Mouse (Mus musculus): ENCODE data around the gene Apbb1ip.

The Apbb1ip gene

GRCm38 (mm10) chr2:22776568-22777230, 2.8 kb downstream of the Apbb1ip start:
- no peak for DNase-seq

- DNase-seq = no peak
Measured at GRCm38 (mm10) chr2:22777757-22778156, 3.9 kb downstream of the Apbb1ip start.

DNA sequence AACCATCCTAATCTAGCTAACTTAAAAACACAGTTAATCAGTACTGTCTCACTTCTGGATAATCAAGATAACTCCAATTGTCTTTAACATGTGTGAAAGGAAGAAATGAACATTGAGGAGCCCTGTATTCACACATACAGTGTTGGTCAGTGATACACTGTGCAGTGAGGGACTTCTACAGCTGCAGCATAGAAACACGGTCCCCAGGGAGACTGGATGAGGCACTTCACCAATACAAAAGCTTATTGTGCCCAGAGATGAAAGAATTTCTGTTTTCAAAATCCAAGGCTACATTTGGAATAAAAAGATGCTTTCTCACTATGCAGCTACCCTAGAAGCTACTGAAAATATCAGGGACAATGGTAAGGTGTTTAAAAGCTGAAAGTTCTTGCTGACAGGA, 7.0 kb downstream of the Apbb1ip start:
- no peak for DNase-seq

DNA sequence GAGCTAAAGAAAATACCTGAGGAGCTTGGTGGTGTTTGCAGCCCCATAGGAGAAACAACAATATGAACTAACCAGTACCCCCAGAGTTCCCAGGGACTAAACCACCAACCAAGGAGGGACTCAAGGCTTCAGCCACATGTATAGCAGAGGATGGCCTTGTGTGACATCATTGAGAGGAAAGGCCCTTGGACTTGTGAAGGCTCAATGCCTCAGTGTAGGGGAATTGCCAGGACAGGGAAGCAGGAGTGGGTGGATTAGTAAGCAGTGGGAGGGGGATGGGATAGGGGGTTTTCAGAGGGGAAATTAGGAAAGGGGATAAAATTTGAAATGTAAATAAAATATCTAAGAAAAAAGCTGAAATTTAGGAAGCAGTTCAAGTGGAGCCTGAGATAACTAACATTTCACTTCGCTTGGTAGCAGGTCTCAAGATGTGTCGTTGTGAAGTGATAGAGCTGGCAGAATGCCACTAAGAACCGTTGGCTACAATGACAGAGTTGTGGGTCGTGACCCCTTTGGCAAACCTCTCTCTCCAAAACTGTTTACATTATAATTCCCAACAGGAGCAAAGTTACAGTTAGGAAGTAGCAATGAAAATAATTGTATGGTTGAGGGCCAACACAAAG, 7.6 kb downstream of the Apbb1ip start:
- DNase-seq = no peak

- no peak for DNase-seq
Measured at GRCm38 (mm10) chr2:22782057-22782456, 8.2 kb downstream of the Apbb1ip start.

- DNase-seq = no peak
Measured at GRCm38 (mm10) chr2:22783137-22783638, 9.3 kb downstream of the Apbb1ip start.

DNA sequence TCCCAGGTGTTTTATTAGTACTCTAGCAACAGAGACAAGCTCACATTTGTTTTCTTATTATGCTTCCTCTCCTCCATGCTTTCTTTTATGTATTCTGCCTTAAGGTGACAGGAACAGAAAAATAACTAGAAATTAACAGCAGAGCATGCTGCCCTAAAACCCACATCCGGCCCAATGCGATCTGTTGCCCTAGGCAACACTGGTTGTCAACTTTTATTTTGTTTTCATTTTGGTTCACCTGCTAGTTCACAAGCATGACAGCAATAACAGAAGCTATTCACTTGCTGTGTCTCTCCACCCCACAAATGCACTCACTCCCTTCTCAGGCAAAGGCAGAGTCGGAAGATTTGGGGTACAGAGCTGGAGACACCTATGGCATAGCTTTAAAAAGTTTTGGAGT, 10.3 kb downstream of the Apbb1ip start:
- no peak for DNase-seq

GRCm38 (mm10) chr2:22784771-22785170, 10.9 kb downstream of the Apbb1ip start:
- DNase-seq = no peak

GRCm38 (mm10) chr2:22788658-22789057, 14.8 kb downstream of the Apbb1ip start:
- no peak for DNase-seq

GRCm38 (mm10) chr2:22789576-22789975, 15.7 kb downstream of the Apbb1ip start:
- DNase-seq = no peak

DNA sequence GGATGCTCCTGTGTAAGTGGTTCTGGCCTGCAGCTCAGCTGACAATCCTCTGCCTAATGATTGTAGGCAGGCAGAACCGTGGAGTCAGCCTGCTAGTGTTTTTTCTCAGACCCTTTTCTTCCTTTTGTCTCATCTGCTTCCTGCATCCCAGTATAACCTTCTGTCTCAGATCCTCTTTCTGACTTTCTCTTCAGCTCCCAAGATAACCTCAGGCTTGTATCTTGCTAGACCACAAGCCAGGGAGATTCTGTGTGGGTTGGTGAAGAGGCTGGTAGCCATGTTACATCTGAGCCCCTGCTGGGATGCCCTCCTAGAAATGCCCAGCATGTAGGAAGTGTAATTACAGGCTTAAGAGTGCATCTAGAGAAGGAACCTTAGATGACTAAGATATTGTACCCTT, 16.5 kb downstream of the Apbb1ip start:
- DNase-seq = no peak

- DNase-seq = no peak
Measured at GRCm38 (mm10) chr2:22795087-22795486, 21.2 kb downstream of the Apbb1ip start.

GRCm38 (mm10) chr2:22796487-22796886, 22.6 kb downstream of the Apbb1ip start:
- DNase-seq = no peak

- no peak for DNase-seq
Measured at GRCm38 (mm10) chr2:22799430-22800041, 25.6 kb downstream of the Apbb1ip start.

DNA sequence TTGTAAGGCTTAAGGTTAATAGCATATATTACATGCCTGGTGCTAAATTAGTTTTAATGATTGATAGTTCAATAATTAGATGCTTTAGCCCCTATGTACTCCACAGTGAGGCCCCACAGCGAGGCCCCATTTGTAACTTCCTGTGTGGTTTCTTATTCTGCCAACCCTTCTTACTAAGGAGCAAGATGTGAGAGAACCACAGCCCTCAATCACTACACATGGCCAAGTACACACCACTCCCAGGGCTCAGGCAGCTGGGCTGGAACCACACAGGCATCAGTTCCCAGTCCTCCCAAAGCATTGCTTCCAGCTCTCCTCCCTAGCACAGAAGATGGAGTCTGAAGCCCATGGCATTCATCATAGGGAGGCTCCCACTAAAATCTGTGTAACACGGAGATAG, 31.7 kb downstream of the Apbb1ip start:
- DNase-seq = no peak

DNA sequence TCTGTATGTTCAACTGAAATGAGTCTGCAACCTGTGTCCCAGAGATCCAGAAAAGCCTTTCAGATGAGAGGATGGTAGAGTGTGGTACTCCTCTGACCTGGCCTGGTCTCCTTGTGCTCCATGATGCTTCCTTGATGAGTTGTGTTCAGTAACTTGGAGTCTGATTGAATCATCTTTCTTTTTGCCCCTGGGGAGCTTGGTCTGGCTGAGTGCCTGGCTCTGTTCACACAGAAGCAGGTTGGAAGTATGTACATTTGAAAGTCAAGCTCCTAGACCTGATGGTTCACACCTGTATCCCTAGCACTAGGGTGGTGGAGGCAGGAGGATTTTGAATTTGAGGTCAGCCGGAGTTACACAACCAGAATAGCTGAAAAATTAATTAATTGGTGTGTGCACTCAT, 32.7 kb downstream of the Apbb1ip start:
- no peak for DNase-seq

GRCm38 (mm10) chr2:22807312-22807711, 33.4 kb downstream of the Apbb1ip start:
- DNase-seq = no peak

GRCm38 (mm10) chr2:22810851-22811250, 37.0 kb downstream of the Apbb1ip start:
- no peak for DNase-seq

DNA sequence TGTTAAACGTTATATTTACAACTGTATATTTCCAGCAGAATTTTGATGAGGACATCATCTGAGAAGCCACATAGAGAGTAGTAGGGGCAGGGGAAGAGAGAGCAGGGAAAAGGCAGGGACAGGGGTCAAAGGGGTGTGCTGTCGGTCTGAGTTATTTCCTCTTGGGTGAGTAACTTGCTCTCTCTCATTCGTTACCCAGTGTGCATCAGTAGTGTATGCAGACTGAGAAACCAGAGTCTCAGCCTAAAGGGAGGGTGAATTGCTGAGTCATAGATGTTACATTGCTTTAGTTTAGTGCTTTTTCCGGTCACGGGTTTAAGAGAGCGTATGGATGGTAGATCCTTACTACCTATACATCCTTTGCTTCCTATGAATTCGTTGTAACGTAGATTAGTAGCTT, 37.6 kb downstream of the Apbb1ip start:
- DNase-seq = no peak

GRCm38 (mm10) chr2:22813921-22814320, 40.0 kb downstream of the Apbb1ip start:
- no peak for DNase-seq

- DNase-seq = no peak
Measured at GRCm38 (mm10) chr2:22815674-22816073, 41.8 kb downstream of the Apbb1ip start.

DNA sequence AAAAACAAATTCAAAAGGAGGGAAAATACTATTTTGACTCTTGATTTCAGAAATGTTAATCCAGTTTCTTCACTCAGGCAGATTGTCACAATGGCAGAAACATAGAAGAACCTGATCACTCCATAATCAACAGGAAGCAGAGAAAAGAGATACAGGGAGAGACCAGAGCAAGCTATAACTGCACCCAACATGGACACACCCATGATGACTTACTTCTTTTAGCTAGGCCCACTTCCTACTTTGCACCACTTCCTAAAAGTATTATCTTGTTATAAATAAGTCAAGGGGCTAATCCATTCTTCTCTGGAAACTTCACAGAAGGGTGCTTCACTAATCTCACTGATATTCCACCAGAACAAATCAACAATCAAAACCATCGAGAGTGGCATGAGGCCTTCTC, 42.3 kb downstream of the Apbb1ip start:
- no peak for DNase-seq

GRCm38 (mm10) chr2:22822293-22822692, 48.4 kb downstream of the Apbb1ip start:
- no peak for DNase-seq

- no peak for DNase-seq
Measured at GRCm38 (mm10) chr2:22845514-22845913, 71.6 kb downstream of the Apbb1ip start.
